Mouse (Mus musculus) adrenal gland (tissue): ENCODE data around the gene Phc3.

Experiments
- intact Hi-C: fragments of 180-260 bp; cut with DNase I; formaldehyde crosslinking; loops from one replicate; pipeline ENCODE4 v1.15.1; 2025
- long read RNA-seq, 2 experiments: library from polyadenylated mRNA; unstranded; transcript quantifications; one replicate each; pipeline ENCODE4 v2.0.0; 2020; ENCODE audit warnings: borderline replicate concordance in 1 of 2; ENCODE audit not compliant: insufficient replicate concordance in 1 of 2

The Phc3 gene
- long read RNA-seq, experiment 1, partial matches to known transcripts, result 0 of 6 reads
- long read RNA-seq, experiment 1, other reads (novel, unspliced or antisense), result 6 of 6 reads
- long read RNA-seq, experiment 2, partial matches to known transcripts, result 4 of 6 reads
- long read RNA-seq, experiment 2, other reads (novel, unspliced or antisense), result 2 of 6 reads

- intact Hi-C loops, result loop anchor here (10.0 kb wide), 1 partner anchor 174 kb away; the partner anchor contains the start of gene Sec62
Observed at GRCm38 (mm10) chr3:30969104-30969581, at the start of gene Phc3. Phc3 (minus strand) TSS chr3:30969415.

GRCm38 (mm10) chr3:31017652-31018051 lies 48.4 kb upstream of the Phc3 start:
- intact Hi-C loops, result no loop called here

- intact Hi-C loops, result no loop called here
Observed at GRCm38 (mm10) chr3:31016594-31017196, 47.5 kb upstream of the Phc3 start.

GRCm38 (mm10) chr3:31015682-31016443 lies 46.6 kb upstream of the Phc3 start:
- intact Hi-C loops, result no loop called here

- intact Hi-C loops, result no loop called here
Observed at GRCm38 (mm10) chr3:31014374-31014773, 45.2 kb upstream of the Phc3 start.

GRCm38 (mm10) chr3:31004320-31005209 lies 35.4 kb upstream of the Phc3 start:
- intact Hi-C loops, result no loop called here

GRCm38 (mm10) chr3:31001048-31001676 lies 31.9 kb upstream of the Phc3 start:
- intact Hi-C loops, result no loop called here

GRCm38 (mm10) chr3:31000018-31000407 lies 30.8 kb upstream of the Phc3 start:
- intact Hi-C loops, result no loop called here

GRCm38 (mm10) chr3:30999401-31000017 lies 30.3 kb upstream of the Phc3 start:
- intact Hi-C loops, result no loop called here

- intact Hi-C loops, result no loop called here
Observed at GRCm38 (mm10) chr3:30996688-30997014, 27.4 kb upstream of the Phc3 start.

- intact Hi-C loops, result no loop called here
Observed at GRCm38 (mm10) chr3:30995899-30996687, 26.9 kb upstream of the Phc3 start.

- intact Hi-C loops, result no loop called here
Observed at GRCm38 (mm10) chr3:30995283-30995898, 26.2 kb upstream of the Phc3 start, which contains the start of gene Prkci. Prkci (plus strand) TSS chr3:30995747.

- intact Hi-C loops, result no loop called here
Observed at GRCm38 (mm10) chr3:30994859-30995258, 25.6 kb upstream of the Phc3 start.

GRCm38 (mm10) chr3:30993066-30993573 lies 23.9 kb upstream of the Phc3 start:
- intact Hi-C loops, result no loop called here

GRCm38 (mm10) chr3:30992161-30992560 lies 22.9 kb upstream of the Phc3 start:
- intact Hi-C loops, result no loop called here

GRCm38 (mm10) chr3:30987396-30988318 lies 18.4 kb upstream of the Phc3 start:
- intact Hi-C loops, result no loop called here

- intact Hi-C loops, result no loop called here
Observed at GRCm38 (mm10) chr3:30982924-30983536, 13.8 kb upstream of the Phc3 start.
